Mouse (Mus musculus): ENCODE data around the gene Gm4131. TPM values are rescaled to one million over a fixed set of nuclear protein-coding genes. Genes with fewer than 3 reads are reported as not detected.

Gene Gm4131
- polyA plus RNA-seq, 2 experiments: not detected

DNA sequence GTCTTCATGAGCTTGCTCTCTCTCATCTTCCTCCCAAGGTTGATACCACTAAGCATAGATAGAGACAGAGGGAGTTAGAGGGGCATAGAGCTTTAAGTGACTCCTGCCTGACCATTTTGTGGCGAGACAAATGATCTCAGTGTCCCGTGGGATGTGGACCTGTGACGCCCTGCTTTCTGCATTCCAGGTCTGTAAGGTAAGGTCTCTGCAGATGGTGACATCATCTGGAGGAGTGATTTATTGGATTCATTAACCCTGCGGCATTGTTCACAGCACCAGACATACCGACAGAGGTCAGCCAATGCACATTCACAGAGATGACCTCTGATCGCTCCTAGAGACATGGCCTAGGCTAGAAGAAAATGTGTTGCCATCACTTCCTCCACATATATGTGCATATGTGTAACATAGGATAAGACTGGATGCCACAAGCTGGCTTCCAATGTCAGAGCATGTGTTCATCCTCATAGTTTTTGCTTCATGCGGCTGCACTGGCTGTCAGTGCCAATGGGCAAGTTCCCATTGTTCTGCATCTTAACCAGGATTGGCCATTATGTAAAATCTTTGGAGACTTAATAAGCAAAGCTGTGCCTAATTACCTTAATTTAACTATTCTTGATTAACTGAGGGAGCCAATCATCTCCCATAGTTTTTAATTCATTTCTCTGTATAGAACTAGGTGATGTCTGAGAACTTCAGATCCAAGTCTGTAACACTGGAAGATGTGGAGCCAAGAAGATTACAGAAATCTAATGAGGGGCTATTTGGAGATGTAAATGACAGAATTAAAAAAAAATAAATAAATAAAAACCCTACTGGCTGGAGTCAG is 120.1 kb downstream of the Gm4131 start:
- no peak overlapping the region for H3K27ac ChIP-seq (replicated peaks; ENCODE audit: low read depth, low read length)
- H3K4me2 ChIP-seq (replicated peaks; ENCODE audit: low read depth, low read length, severe bottlenecking): no peak overlapping the region
- H3K4me1 ChIP-seq (ENCODE audit: control insufficient read depth, insufficient read depth, low read length): peaks cover 9% of the 10 kb centered on the region
- H3K36me3 ChIP-seq (ENCODE audit: control insufficient read depth, insufficient read depth, low read length): no peaks in the 10 kb centered on the region
- H3K9ac ChIP-seq (ENCODE audit: low read depth, low read length, severe bottlenecking): no peak overlapping the region
- no peak for TF ChIP-seq POLR2A (IDR thresholded peaks at IDR 0.05; ENCODE audit: borderline replicate concordance, extremely low read depth, insufficient read depth, insufficient read length)
- DNase-seq (ENCODE audit: low spot score): peak; percentile 21
- no peak overlapping the region for H3K4me3 ChIP-seq (replicated peaks; ENCODE audit: low read length)
- ATAC-seq (ENCODE audit: low FRiP score, low read depth): no peak
- WGBS: 43% methylated on average over 7 of the region's 7 CpGs
- H3K9me3 ChIP-seq (ENCODE audit: control insufficient read depth, low read length): no peaks in the 10 kb centered on the region
- no peaks in the 10 kb centered on the region for H3K27me3 ChIP-seq (ENCODE audit: control insufficient read depth, insufficient read depth, low read length)

GRCm38 (mm10) chr14:62443840-62444430 is 122.8 kb downstream of the Gm4131 start:
- 25% methylated on average over 6 of the region's 6 CpGs for WGBS
- no peak for TF ChIP-seq POLR2A (IDR thresholded peaks at IDR 0.05; ENCODE audit: borderline replicate concordance, extremely low read depth, insufficient read depth, insufficient read length)
- H3K36me3 ChIP-seq (ENCODE audit: control insufficient read depth, insufficient read depth, low read length): no peaks in the 10 kb centered on the region
- DNase-seq (ENCODE audit: low spot score) (peak; percentile 77), ATAC-seq (ENCODE audit: low FRiP score, low read depth) (peak; percentile 68; the same call in 1 of the 2 replicates)
- no peak overlapping the region for H3K4me3 ChIP-seq (replicated peaks; ENCODE audit: low read length)
- peaks cover 9% of the 10 kb centered on the region for H3K4me1 ChIP-seq (ENCODE audit: control insufficient read depth, insufficient read depth, low read length)
- H3K27ac ChIP-seq (replicated peaks; ENCODE audit: low read depth, low read length): 0 out of 2 replicates have a peak overlapping the region, but pooled peaks have one; percentile 9
- H3K4me2 ChIP-seq (replicated peaks; ENCODE audit: low read depth, low read length, severe bottlenecking): no peak overlapping the region
- H3K27me3 ChIP-seq (ENCODE audit: control insufficient read depth, insufficient read depth, low read length): no peaks in the 10 kb centered on the region
- H3K9ac ChIP-seq (ENCODE audit: low read depth, low read length, severe bottlenecking): no peak overlapping the region
- H3K9me3 ChIP-seq (ENCODE audit: control insufficient read depth, low read length): no peaks in the 10 kb centered on the region

- Histone ChIP-seq H3K9me3 (ENCODE audit: control insufficient read depth, low read length) (no peaks in the 10 kb centered on the region), H3K9ac (ENCODE audit: low read depth, low read length, severe bottlenecking) (no peak overlapping the region), H3K27me3 (ENCODE audit: control insufficient read depth, insufficient read depth, low read length) (no peaks in the 10 kb centered on the region), H3K27ac (replicated peaks; ENCODE audit: low read depth, low read length) (no peak overlapping the region), H3K4me3 (replicated peaks; ENCODE audit: low read length) (no peak overlapping the region), H3K4me2 (replicated peaks; ENCODE audit: low read depth, low read length, severe bottlenecking) (no peak overlapping the region), H3K4me1 (ENCODE audit: control insufficient read depth, insufficient read depth, low read length) (peaks cover 9% of the 10 kb centered on the region), H3K36me3 (ENCODE audit: control insufficient read depth, insufficient read depth, low read length) (no peaks in the 10 kb centered on the region)
- DNase-seq (ENCODE audit: low spot score) (no peak), ATAC-seq (ENCODE audit: low FRiP score, low read depth) (no peak)
- no peak for TF ChIP-seq POLR2A (IDR thresholded peaks at IDR 0.05; ENCODE audit: borderline replicate concordance, extremely low read depth, insufficient read depth, insufficient read length)
- WGBS: 48% methylated on average over 1 of the region's 1 CpGs
Measured at GRCm38 (mm10) chr14:62442971-62443370, 123.8 kb downstream of the Gm4131 start.

DNA sequence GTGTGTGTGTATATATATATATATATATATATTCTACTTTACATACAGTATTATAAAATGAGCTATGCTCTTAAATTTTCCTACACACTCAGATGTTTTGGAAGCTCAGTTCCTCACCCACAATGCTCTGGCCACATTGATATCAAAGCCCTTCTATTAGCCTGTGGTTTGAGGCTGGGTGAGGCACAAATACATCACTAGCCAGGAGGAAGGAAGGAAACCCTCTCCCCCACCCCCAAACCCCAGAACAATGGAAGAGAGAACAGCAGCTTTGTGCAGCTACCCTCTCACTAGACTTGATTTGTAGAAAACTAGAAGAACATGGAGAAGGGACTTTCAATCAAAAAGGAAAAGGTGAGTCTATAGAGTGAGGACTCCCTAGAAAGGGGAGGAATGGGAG is 126.7 kb downstream of the Gm4131 start:
- H3K27ac ChIP-seq (replicated peaks; ENCODE audit: low read depth, low read length): no peak overlapping the region
- no peak overlapping the region for H3K4me2 ChIP-seq (replicated peaks; ENCODE audit: low read depth, low read length, severe bottlenecking)
- no peaks in the 10 kb centered on the region for H3K27me3 ChIP-seq (ENCODE audit: control insufficient read depth, insufficient read depth, low read length)
- no peaks in the 10 kb centered on the region for H3K36me3 ChIP-seq (ENCODE audit: control insufficient read depth, insufficient read depth, low read length)
- H3K4me1 ChIP-seq (ENCODE audit: control insufficient read depth, insufficient read depth, low read length): peaks cover 5% of the 10 kb centered on the region
- no peak for DNase-seq (ENCODE audit: low spot score)
- TF ChIP-seq POLR2A (IDR thresholded peaks at IDR 0.05; ENCODE audit: borderline replicate concordance, extremely low read depth, insufficient read depth, insufficient read length): no peak
- ATAC-seq (ENCODE audit: low FRiP score, low read depth): no peak
- H3K9ac ChIP-seq (ENCODE audit: low read depth, low read length, severe bottlenecking): no peak overlapping the region
- H3K9me3 ChIP-seq (ENCODE audit: control insufficient read depth, low read length): no peaks in the 10 kb centered on the region
- H3K4me3 ChIP-seq (replicated peaks; ENCODE audit: low read length): no peak overlapping the region

- H3K27ac ChIP-seq (replicated peaks; ENCODE audit: low read depth, low read length): no peak overlapping the region
- no peaks in the 10 kb centered on the region for H3K4me1 ChIP-seq (ENCODE audit: control insufficient read depth, insufficient read depth, low read length)
- ATAC-seq (ENCODE audit: low FRiP score, low read depth) (no peak), DNase-seq (ENCODE audit: low spot score) (no peak)
- no peaks in the 10 kb centered on the region for H3K27me3 ChIP-seq (ENCODE audit: control insufficient read depth, insufficient read depth, low read length)
- H3K36me3 ChIP-seq (ENCODE audit: control insufficient read depth, insufficient read depth, low read length): no peaks in the 10 kb centered on the region
- 70% methylated on average over 4 of the region's 4 CpGs for WGBS
- no peak overlapping the region for H3K4me2 ChIP-seq (replicated peaks; ENCODE audit: low read depth, low read length, severe bottlenecking)
- no peak overlapping the region for H3K9ac ChIP-seq (ENCODE audit: low read depth, low read length, severe bottlenecking)
- no peaks in the 10 kb centered on the region for H3K9me3 ChIP-seq (ENCODE audit: control insufficient read depth, low read length)
- H3K4me3 ChIP-seq (replicated peaks; ENCODE audit: low read length): no peak overlapping the region
- TF ChIP-seq POLR2A (IDR thresholded peaks at IDR 0.05; ENCODE audit: borderline replicate concordance, extremely low read depth, insufficient read depth, insufficient read length): no peak
Measured at GRCm38 (mm10) chr14:62438236-62438635, 128.5 kb downstream of the Gm4131 start.
